Mouse (Mus musculus) heart, embryonic 11.5 days (tissue): Measurements from ENCODE around the gene Tm9sf2. TPM values are rescaled to one million over a fixed set of nuclear protein-coding genes. Genes with fewer than 3 reads are reported as not detected.
A peak's percentile ranks its signal among the peaks of the same experiment; 100 is the strongest.

ENCODE experiments used
- ATAC-seq: fragments of 200-750 bp; cut with Nextera tagmentation; replicated peaks from 2 replicates; pipeline ENCODE4 v1.8.0; 2017; ENCODE audit warnings: moderate library complexity; ENCODE audit not compliant: insufficient number of reproducible peaks, low FRiP score, low TSS enrichment
- H3K27ac ChIP-seq: fragments of 300-500 bp; sonication (generic); 2 replicates; pipeline ENCODE4 v1.5.1; 2014; ENCODE audit warnings: mild to moderate bottlenecking, low read depth, low read length
- H3K27me3 ChIP-seq: fragments of 300-500 bp; sonication (generic); 2 replicates; pipeline ENCODE4 v1.6.1; 2014; ENCODE audit warnings: mild to moderate bottlenecking, low read length, mixed read lengths; ENCODE audit not compliant: control insufficient read depth, insufficient read depth
- H3K36me3 ChIP-seq: fragments of 300-500 bp; sonication (generic); 2 replicates; pipeline ENCODE4 v1.6.1; 2014; ENCODE audit warnings: mild to moderate bottlenecking, low read length, moderate library complexity, mixed read lengths; ENCODE audit not compliant: control insufficient read depth, insufficient read depth
- H3K4me1 ChIP-seq: fragments of 300-500 bp; sonication (generic); 2 replicates; pipeline ENCODE4 v1.6.1; 2014; ENCODE audit warnings: low read length; ENCODE audit not compliant: control insufficient read depth, insufficient read depth
- H3K4me2 ChIP-seq: fragments of 300-500 bp; sonication (generic); 2 replicates; pipeline ENCODE4 v1.6.1; 2014; ENCODE audit warnings: mild to moderate bottlenecking, moderate library complexity
- H3K4me3 ChIP-seq: fragments of 300-500 bp; sonication (generic); 2 replicates; pipeline ENCODE4 v1.5.1; 2014; ENCODE audit warnings: low read depth, low read length
- H3K9ac ChIP-seq: fragments of 300-500 bp; sonication (generic); 2 replicates; pipeline ENCODE4 v1.6.1; 2014; ENCODE audit warnings: mild to moderate bottlenecking, low read depth, low read length, moderate library complexity
- H3K9me3 ChIP-seq: fragments of 300-500 bp; sonication (generic); replicated peaks from 2 replicates; pipeline ENCODE4 v1.6.1; 2016; ENCODE audit warnings: low read length; ENCODE audit not compliant: control insufficient read depth
- WGBS: fragments of 180-500 bp; shearing (Covaris S2); extraction: QIAGEN DNeasy Blood & Tissue Kit; methylation state at CpG from one replicate; pipeline ENCODE4 v1.1.7; 2014; ENCODE audit not compliant: insufficient replicate concordance; 5-methylcytosine and 5-hydroxymethylcytosine counted together
- polyA plus RNA-seq: library from polyadenylated mRNA; unstranded; fragments of >200 nt; fragmentation: Nextera tagmentation; extraction: Ambion mirVana; gene quantifications from 2 replicates; pipeline ENCODE4 v1.2.1, GENCODE M21; 2014

Tm9sf2 gene
- 111 and 136 TPM in 2 replicates for polyA plus RNA-seq

DNA sequence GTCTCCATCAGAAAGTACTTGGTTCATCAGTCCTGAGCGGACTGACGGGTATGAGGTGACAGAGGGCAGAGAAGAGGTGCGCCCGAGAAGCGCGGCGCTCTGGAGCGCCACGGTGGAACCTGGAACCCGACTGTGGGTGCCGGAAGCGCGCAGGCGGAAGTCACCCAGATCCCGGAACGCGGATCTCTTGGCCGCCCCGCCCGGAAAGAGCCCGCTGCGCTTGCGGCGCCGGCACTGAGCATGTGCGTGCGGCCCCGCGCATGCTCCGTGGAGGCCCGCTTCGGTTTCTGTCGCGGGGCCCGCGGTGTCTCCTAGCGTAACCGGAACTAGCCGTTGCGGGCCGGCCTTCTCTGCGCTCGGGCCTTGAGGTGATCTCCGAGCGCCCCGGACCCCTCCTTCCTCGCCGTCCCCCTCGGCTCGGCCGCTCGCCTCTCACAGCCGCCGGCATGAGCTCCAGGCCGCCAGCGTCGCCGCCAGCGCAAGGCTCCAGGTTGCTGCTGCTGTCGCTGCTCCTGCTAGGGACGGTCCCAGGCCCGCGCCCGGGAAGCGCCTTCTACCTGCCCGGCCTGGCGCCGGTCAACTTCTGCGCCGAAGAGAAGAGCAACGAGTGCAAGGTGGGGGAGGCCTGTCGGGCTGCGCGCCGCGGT lies at the start of gene Tm9sf2:
Gene Tm9sf2 (plus strand): TSS at position 217 of the 647 bp plus-strand sequence.
- Histone ChIP-seq H3K27ac (peak within 1 kb of the TSS; percentile 98), H3K9ac (peak within 1 kb of the TSS; percentile 99), H3K36me3 (no peaks in the 10 kb centered on the region), H3K27me3 (no peaks in the 10 kb centered on the region), H3K9me3 (no peaks in the 10 kb centered on the region), H3K4me2 (peak within 1 kb of the TSS; percentile 86), H3K4me1 (peaks cover 20% of the 10 kb centered on the region), H3K4me3 (peak within 1 kb of the TSS; percentile 100)
- ATAC-seq = peak; percentile 87
- WGBS = under 1% methylated on average over 67 of the region's 76 CpGs

DNA sequence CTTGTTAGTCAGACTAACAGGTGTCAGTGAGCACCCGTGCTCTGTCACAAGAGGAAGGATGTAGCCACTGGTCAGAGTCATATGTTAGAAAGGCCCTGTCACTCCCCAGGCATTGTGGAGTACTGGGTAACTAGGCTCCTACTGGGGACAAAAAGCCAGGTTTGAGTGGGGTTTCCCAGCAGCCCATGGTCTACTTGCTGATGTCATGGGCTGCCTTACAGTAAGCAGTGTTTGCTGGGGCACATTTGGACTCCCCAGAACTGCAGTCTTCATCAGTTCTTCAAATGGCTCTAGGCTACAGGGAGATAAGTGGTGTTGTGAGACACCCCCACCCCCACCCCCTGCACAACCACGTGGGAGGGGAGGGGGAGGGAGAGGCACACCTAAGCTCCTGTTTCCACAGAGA lies 48.9 kb upstream of the Tm9sf2 start:
- no peak overlapping the region for H3K27ac ChIP-seq
- H3K36me3 ChIP-seq = no peaks in the 10 kb centered on the region
- ATAC-seq = no peak
- no peaks in the 10 kb centered on the region; the same call in 1 of the 2 replicates for H3K4me1 ChIP-seq
- no peak overlapping the region for H3K4me3 ChIP-seq
- H3K9me3 ChIP-seq = no peaks in the 10 kb centered on the region
- 31% methylated on average over 2 of the region's 2 CpGs for WGBS
- no peak overlapping the region for H3K4me2 ChIP-seq
- no peak overlapping the region for H3K9ac ChIP-seq
- H3K27me3 ChIP-seq = peaks cover 8% of the 10 kb centered on the region; the same call in 1 of the 2 replicates

- ATAC-seq = no peak
- H3K4me3 ChIP-seq = no peak overlapping the region
- H3K36me3 ChIP-seq = no peaks in the 10 kb centered on the region
- H3K27ac ChIP-seq = no peak overlapping the region
- 12% methylated on average over 3 of the region's 3 CpGs for WGBS
- no peaks in the 10 kb centered on the region; the same call in 1 of the 2 replicates for H3K4me1 ChIP-seq
- H3K27me3 ChIP-seq = peaks cover 30% of the 10 kb centered on the region
- no peak overlapping the region for H3K4me2 ChIP-seq
- H3K9me3 ChIP-seq = no peaks in the 10 kb centered on the region
- no peak overlapping the region for H3K9ac ChIP-seq
Observed at GRCm38 (mm10) chr14:122060642-122061041, 46.2 kb upstream of the Tm9sf2 start.

- no peak for ATAC-seq
- Histone ChIP-seq H3K9me3 (no peaks in the 10 kb centered on the region), H3K36me3 (no peaks in the 10 kb centered on the region), H3K27ac (no peak overlapping the region), H3K9ac (no peak overlapping the region), H3K4me1 (no peaks in the 10 kb centered on the region; the same call in 1 of the 2 replicates), H3K4me2 (no peak overlapping the region), H3K4me3 (no peak overlapping the region), H3K27me3 (peaks cover 37% of the 10 kb centered on the region)
- whole genome bisulfite sequencing = 88% methylated on average over 6 of the region's 6 CpGs
Observed at GRCm38 (mm10) chr14:122061376-122061775, 45.5 kb upstream of the Tm9sf2 start.

DNA sequence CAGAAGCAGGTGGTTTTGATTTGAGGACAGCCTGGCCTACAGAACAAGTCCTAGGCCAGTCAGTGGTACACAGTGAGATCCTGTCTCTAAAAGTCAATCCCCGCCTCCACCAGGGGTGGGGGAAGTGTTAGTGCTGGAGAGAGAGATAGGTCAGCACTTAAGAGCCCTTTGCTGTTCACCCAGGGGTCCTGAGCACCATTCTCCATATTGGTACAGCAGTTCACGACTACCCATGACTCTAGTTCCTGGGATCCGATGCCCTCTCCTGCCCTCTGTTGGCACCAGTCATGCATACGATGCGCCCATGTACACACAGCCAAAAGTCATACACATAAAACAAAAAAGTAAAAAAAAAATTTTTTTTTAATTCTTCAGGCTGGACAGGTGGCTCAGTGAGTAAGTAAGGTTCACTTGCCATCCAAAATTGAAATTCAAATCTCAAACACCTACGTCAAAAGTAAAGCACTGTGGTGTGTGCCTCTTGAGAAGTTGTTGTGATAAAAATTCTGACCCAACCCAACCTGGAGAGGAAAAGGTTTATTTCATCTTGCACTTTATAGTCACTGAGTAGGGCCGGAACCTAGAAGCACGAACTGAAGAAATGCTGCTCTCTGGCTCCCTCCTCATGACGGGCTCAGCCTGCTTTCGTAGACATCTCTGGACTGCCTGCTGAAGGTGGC lies 44.3 kb upstream of the Tm9sf2 start:
- WGBS = 75% methylated on average over 10 of the region's 10 CpGs
- no peak for ATAC-seq
- Histone ChIP-seq H3K27ac (no peak overlapping the region), H3K4me2 (no peak overlapping the region), H3K4me3 (no peak overlapping the region), H3K36me3 (no peaks in the 10 kb centered on the region), H3K9ac (no peak overlapping the region), H3K4me1 (no peaks in the 10 kb centered on the region; the same call in 1 of the 2 replicates), H3K9me3 (no peaks in the 10 kb centered on the region), H3K27me3 (peaks cover 49% of the 10 kb centered on the region)

DNA sequence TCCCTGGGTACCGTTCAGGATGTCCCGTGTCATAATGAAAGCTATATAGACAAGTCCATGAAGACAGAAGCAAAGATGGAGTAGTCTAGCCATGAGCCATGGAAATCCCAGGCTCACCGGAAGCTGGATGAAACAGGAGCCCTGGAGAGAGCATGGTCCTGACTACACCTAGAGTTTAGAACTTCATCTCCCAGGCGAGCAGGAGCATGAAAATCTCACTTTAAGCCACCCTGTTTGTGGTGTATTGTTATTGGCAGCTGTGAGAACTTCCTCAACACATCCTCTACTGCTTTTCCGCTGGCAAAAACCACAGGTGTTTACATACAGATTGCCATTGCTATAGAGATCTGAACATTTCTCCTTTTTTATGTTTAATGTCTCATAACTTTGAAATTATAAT lies 43.2 kb upstream of the Tm9sf2 start:
- Histone ChIP-seq H3K36me3 (no peaks in the 10 kb centered on the region), H3K4me3 (no peak overlapping the region), H3K9me3 (no peaks in the 10 kb centered on the region), H3K27me3 (peaks cover 52% of the 10 kb centered on the region), H3K27ac (no peak overlapping the region), H3K9ac (no peak overlapping the region), H3K4me2 (no peak overlapping the region), H3K4me1 (peaks cover 2% of the 10 kb centered on the region; the same call in 1 of the 2 replicates)
- ATAC-seq = no peak
- WGBS = 77% methylated on average over 5 of the region's 5 CpGs

- no peak overlapping the region for H3K27ac ChIP-seq
- no peak overlapping the region for H3K9ac ChIP-seq
- no peak overlapping the region for H3K4me3 ChIP-seq
- H3K4me2 ChIP-seq = no peak overlapping the region
- no peaks in the 10 kb centered on the region for H3K9me3 ChIP-seq
- H3K36me3 ChIP-seq = no peaks in the 10 kb centered on the region
- ATAC-seq = no peak
- 6% methylated on average over 2 of the region's 2 CpGs for WGBS
- H3K4me1 ChIP-seq = peaks cover 3% of the 10 kb centered on the region; the same call in 1 of the 2 replicates
- peaks cover 48% of the 10 kb centered on the region for H3K27me3 ChIP-seq
Observed at GRCm38 (mm10) chr14:122064519-122064918, 42.3 kb upstream of the Tm9sf2 start.

GRCm38 (mm10) chr14:122066243-122066642 lies 40.6 kb upstream of the Tm9sf2 start:
- Histone ChIP-seq H3K36me3 (no peaks in the 10 kb centered on the region), H3K4me1 (peaks cover 3% of the 10 kb centered on the region; the same call in 1 of the 2 replicates), H3K27me3 (peaks cover 63% of the 10 kb centered on the region), H3K4me2 (no peak overlapping the region), H3K9ac (no peak overlapping the region), H3K9me3 (no peaks in the 10 kb centered on the region), H3K4me3 (no peak overlapping the region), H3K27ac (no peak overlapping the region)
- WGBS = 55% methylated on average over 4 of the region's 4 CpGs
- ATAC-seq = no peak
